ENCODE assay signal across 14 mouse cellular contexts in genomic region chr13:56550574-56550973, GRCm38 (mm10). TPM values are rescaled to one million over a fixed set of nuclear protein-coding genes. Genes with fewer than 3 reads are reported as not detected.
DNase-seq lines count a peak whose midpoint lies in the region; ATAC-seq lines count a peak whose summit lies in the region.
"Had no signal": no experiment of that assay in that cellular context is flagged by ENCODE, and none has a peak within 500 bp of the region (broad histone marks: within the 10 kb centered on the region; RNA-seq: fewer than 3 reads in every experiment).

No protein-coding gene starts in this region.

- H3K9me3 ChIP-seq in heart, embryonic 12.5 days (replicated peaks) = no peaks in the 10 kb centered on the region
- H3K9me3 ChIP-seq: hindbrain, embryonic 12.5 days; kidney, embryonic 15.5 days; limb, embryonic 15.5 days had no signal

- ATAC-seq in heart, embryonic 12.5 days (ENCODE audit: insufficient number of reproducible peaks, low FRiP score) = no peak

- no peaks in the 10 kb centered on the region for H3K36me3 ChIP-seq in heart, embryonic 12.5 days
- H3K36me3 ChIP-seq: hindbrain, embryonic 12.5 days; kidney, embryonic 15.5 days; limb, embryonic 15.5 days had no signal

- intact Hi-C loops in heart, postnatal 10 days (cut with DNase I) = loop anchor here (10.0 kb wide), 1 partner anchor 714 kb away; no protein-coding TSS in a partner anchor

- peaks cover 40% of the 10 kb centered on the region for H3K4me1 ChIP-seq in heart, embryonic 12.5 days (replicated peaks)
- H3K4me1 ChIP-seq: limb, embryonic 15.5 days had no signal

- H3K27me3 ChIP-seq in heart, embryonic 12.5 days (replicated peaks) = no peaks in the 10 kb centered on the region
- H3K27me3 ChIP-seq: hindbrain, embryonic 12.5 days; kidney, embryonic 15.5 days; limb, embryonic 15.5 days had no signal

- H3K4me2 ChIP-seq in heart, embryonic 12.5 days = no peak overlapping the region
- H3K4me2 ChIP-seq: hindbrain, embryonic 12.5 days; kidney, embryonic 15.5 days; limb, embryonic 15.5 days had no signal

- 10% methylated on average over 1 of the region's 1 CpGs for WGBS in heart, embryonic 12.5 days

- H3K27ac ChIP-seq in heart, embryonic 12.5 days (ENCODE audit: poor library complexity, severe bottlenecking) = no peak overlapping the region
- H3K27ac ChIP-seq: hindbrain, embryonic 12.5 days; kidney, embryonic 15.5 days; layer of hippocampus, adult 2 months; limb, embryonic 15.5 days had no signal

- H3K9ac ChIP-seq in heart, embryonic 12.5 days = no peak overlapping the region
- H3K9ac ChIP-seq: hindbrain, embryonic 12.5 days; kidney, embryonic 15.5 days; limb, embryonic 15.5 days had no signal

- H3K4me3 ChIP-seq in heart, embryonic 12.5 days = no peak overlapping the region
- H3K4me3 ChIP-seq: hindbrain, embryonic 12.5 days; kidney, embryonic 15.5 days; layer of hippocampus, adult 2 months; limb, embryonic 15.5 days had no signal

- peak; percentile 62 to 73 for DNase-seq in heart, adult 18-20 months
- DNase-seq in adipocyte (ENCODE audit: low spot score) = peak; percentile 35
- peak; percentile 81 for DNase-seq in adrenal gland, postnatal 10 days
- DNase-seq in heart, postnatal 10 days = peak; percentile 59 to 68
- no peak for DNase-seq in gastrocnemius, postnatal 25 days
- no peak for DNase-seq in frontal cortex, adult 2 months (ENCODE audit: extremely low spot score in 1 of 2, low spot score in 1 of 2)
- DNase-seq in right cerebral cortex, postnatal 25 days = no peak

RNA-seq across cellular contexts. Expression of gene Lect2, which starts 2.3 kb away (rescaled TPM):
- not detected for total RNA-seq in heart, adult 18-20 months (2021)
- polyA plus RNA-seq in heart, embryonic 12.5 days (2016; fragmentation: Nextera tagmentation; extraction: Ambion mirVana) = 0.22 and 0.31 TPM in 2 replicates
- total RNA-seq in adrenal gland, postnatal 10 days (2021) = 10 to 100 TPM; 31.2 to 68.1 TPM
- not detected for total RNA-seq in heart, postnatal 10 days (2021)
- total RNA-seq in gastrocnemius, postnatal 25 days (2021) = not detected
- polyA plus RNA-seq in frontal cortex, adult 2 months (2012; rRNA removed) = not detected in 2 replicates
- total RNA-seq: layer of hippocampus, adult 2 months; left cerebral cortex, postnatal 10 days had no signal
- polyA plus RNA-seq: hindbrain, embryonic 12.5 days; limb, embryonic 15.5 days; lung, embryonic 16.5 days had no signal

RNA-seq across cellular contexts. Expression of gene Fbxl21, which starts 28.3 kb away (rescaled TPM):
- total RNA-seq in heart, adult 18-20 months (2021) = under 1 TPM; 0.74 to 0.87 TPM
- 1.0 and 1.3 TPM in 2 replicates for polyA plus RNA-seq in heart, embryonic 12.5 days (2016; fragmentation: Nextera tagmentation; extraction: Ambion mirVana)
- 1 to 10 TPM; 2.5 to 4.5 TPM for total RNA-seq in adrenal gland, postnatal 10 days (2021)
- 1 to 10 TPM; 1.0 to 1.1 TPM for total RNA-seq in heart, postnatal 10 days (2021)
- under 1 TPM in 1 of 2 experiments, not detected in 1; 0.51 TPM for total RNA-seq in gastrocnemius, postnatal 25 days (2021)
- polyA plus RNA-seq in frontal cortex, adult 2 months (2012; rRNA removed) = 4.6 and 5.8 TPM in 2 replicates

RNA-seq across cellular contexts. Expression of gene Tgfbi, which starts 58.7 kb away (rescaled TPM):
- total RNA-seq in heart, adult 18-20 months (2021) = 10 to 100 TPM; 19.5 to 22.9 TPM
- 107 TPM in 2 replicates for polyA plus RNA-seq in heart, embryonic 12.5 days (2016; fragmentation: Nextera tagmentation; extraction: Ambion mirVana)
- total RNA-seq in adrenal gland, postnatal 10 days (2021) = 10 to 100 TPM; 52.0 to 57.7 TPM
- 10 to 100 TPM; 18.6 to 21.2 TPM for total RNA-seq in heart, postnatal 10 days (2021)
- total RNA-seq in gastrocnemius, postnatal 25 days (2021) = 10 to 100 TPM; 19.2 to 20.5 TPM
- polyA plus RNA-seq in frontal cortex, adult 2 months (2012; rRNA removed) = 4.5 and 4.7 TPM in 2 replicates

Comparison
In these comparisons a context has a peak if more than half of its experiments do, and no peak if none do; other contexts are left out.
1. DNase-seq: peak in heart, adult 18-20 months (2 of 2), adipocyte (single experiment), adrenal gland, postnatal 10 days (single experiment) and heart, postnatal 10 days (2 of 2); none in gastrocnemius, postnatal 25 days (single experiment), frontal cortex, adult 2 months (0 of 2) and right cerebral cortex, postnatal 25 days (single experiment).
2. RNA of gene Lect2, which starts 2.3 kb away (total RNA-seq): 31.2 to 68.1 TPM in adrenal gland, postnatal 10 days; not detected in heart, postnatal 10 days, not detected in heart, adult 18-20 months and not detected in gastrocnemius, postnatal 25 days; every median in the first group is over 10 times any median in the second.